Mouse (Mus musculus) gastrocnemius, postnatal 25 days (tissue): Measurements from ENCODE around the gene Cntrob. TPM values are rescaled to one million over a fixed set of nuclear protein-coding genes. Genes with fewer than 3 reads are reported as not detected.

Source experiments
- total RNA-seq, 2 experiments: library from RNA; stranded (reverse); gene quantifications; 1 replicate in 1 of 2; 2 replicates in 1 of 2; pipeline ENCODE4 v1.2.3; 2021

The Cntrob gene
- total RNA-seq, 2 experiments from 2014 or later, result 1.2 to 2.5 TPM

Other genes with a start within 250 kb of the Cntrob start
- gene Vamp2, start 235.3 kb downstream of the Cntrob start, total RNA-seq, result 10 to 100 TPM; 34.9 to 35.2 TPM
- gene Per1, start 228.6 kb downstream of the Cntrob start, total RNA-seq, result 10 to 100 TPM; 21.0 to 50.8 TPM
- gene Hes7, start 203.4 kb downstream of the Cntrob start, total RNA-seq, result not detected
- under 1 TPM in 1 of 2 experiments, not detected in 1; 0.21 TPM for gene 9130213A22Rik, start 201.2 kb downstream of the Cntrob start, total RNA-seq
- gene Aloxe3, start 197.9 kb downstream of the Cntrob start, total RNA-seq, result not detected
- gene Alox12b, start 166.8 kb downstream of the Cntrob start, total RNA-seq, result under 1 TPM in 1 of 2 experiments, not detected in 1; 0.18 TPM
- gene Alox8, start 125.9 kb downstream of the Cntrob start, total RNA-seq, result not detected
- not detected for gene Gucy2e, start 86.7 kb downstream of the Cntrob start, total RNA-seq
- gene Trappc1, start 205 bp upstream of the Cntrob start, total RNA-seq, result 10 to 100 TPM; 39.6 to 48.3 TPM
- gene Kcnab3, start 2.5 kb upstream of the Cntrob start, total RNA-seq, result under 1 TPM in 1 of 2 experiments, not detected in 1; 0.13 TPM
- under 1 TPM in 1 of 2 experiments, not detected in 1; 0.35 TPM for gene Rnf227, start 16.7 kb upstream of the Cntrob start, total RNA-seq
- 10 to 100 TPM; 12.0 to 13.9 TPM for gene Chd3, start 45.6 kb upstream of the Cntrob start, total RNA-seq
- gene Naa38, start 71.7 kb upstream of the Cntrob start, total RNA-seq, result 10 to 100 TPM; 60.4 to 65.0 TPM
- 10 to 100 TPM; 26.5 to 26.9 TPM for gene Cyb5d1, start 71.9 kb upstream of the Cntrob start, total RNA-seq
- 1 to 10 TPM; 6.1 to 7.0 TPM for gene Tmem88, start 74.5 kb upstream of the Cntrob start, total RNA-seq
- 10 to 100 TPM; 23.9 to 27.7 TPM for gene Kdm6b, start 89.9 kb upstream of the Cntrob start, total RNA-seq
- under 1 TPM; 0.03 to 0.48 TPM for gene Dnah2, start 225.3 kb upstream of the Cntrob start, total RNA-seq
- gene Efnb3, start 236.4 kb upstream of the Cntrob start, total RNA-seq, result under 1 TPM; 0.35 to 0.69 TPM